Mouse (Mus musculus): ENCODE results near the gene Prkar2b. TPM values are rescaled to one million over a fixed set of nuclear protein-coding genes. Genes with fewer than 3 reads are reported as not detected.
A peak's percentile ranks its signal among the peaks of the same experiment; 100 is the strongest.

Gene Prkar2b
- polyA plus RNA-seq, 1 experiment from 2014 or later, result 75.5 TPM

GRCm38 (mm10) chr12:32077403-32077802 lies 16.3 kb upstream of the Prkar2b start:
- no peak for DNase-seq (ENCODE audit: low spot score)
- WGBS, result 95% methylated on average over 6 of the region's 6 CpGs
- no peaks in the 10 kb centered on the region for H3K27me3 ChIP-seq (ENCODE audit: control insufficient read depth, insufficient read depth, low read length)
- ATAC-seq (ENCODE audit: low FRiP score), result no peak
- no peak overlapping the region for H3K4me2 ChIP-seq (replicated peaks; ENCODE audit: low read depth, low read length)
- no peaks in the 10 kb centered on the region for H3K9me3 ChIP-seq (ENCODE audit: control insufficient read depth, low read length)
- H3K27ac ChIP-seq (ENCODE audit: low read depth, low read length), result no peak overlapping the region
- H3K9ac ChIP-seq (ENCODE audit: low read depth, low read length), result no peak overlapping the region
- H3K4me1 ChIP-seq (replicated peaks; ENCODE audit: control insufficient read depth, insufficient read depth, low read length), result 0 out of 2 replicates have a peak, but pooled peaks cover 3% of the 10 kb centered on the region
- no peak overlapping the region for H3K4me3 ChIP-seq (ENCODE audit: low read depth, low read length)
- no peaks in the 10 kb centered on the region for H3K36me3 ChIP-seq (ENCODE audit: control insufficient read depth, insufficient read depth, low read length)

GRCm38 (mm10) chr12:32075831-32076715 lies 15.0 kb upstream of the Prkar2b start:
- no peaks in the 10 kb centered on the region for H3K9me3 ChIP-seq (ENCODE audit: control insufficient read depth, low read length)

DNA sequence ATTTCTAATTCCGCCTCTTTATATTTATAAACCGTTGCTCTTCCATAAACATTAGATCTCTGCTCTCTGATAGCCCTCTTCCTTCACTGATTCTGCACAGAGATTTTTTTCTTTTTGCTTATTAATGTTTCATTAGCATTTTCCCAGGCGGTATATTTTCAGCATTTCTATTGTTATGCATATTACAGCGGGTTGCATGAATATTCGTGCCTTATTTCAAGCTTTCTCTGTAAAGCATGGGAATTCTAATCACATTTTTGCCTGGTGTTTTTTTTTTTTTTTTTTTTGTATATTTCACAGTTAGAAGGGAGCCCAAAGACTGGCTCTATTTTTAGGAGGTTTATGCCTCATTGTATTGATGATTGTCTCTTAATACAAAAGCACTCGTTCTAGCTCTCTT lies 13.2 kb upstream of the Prkar2b start:
- no peak overlapping the region for H3K9ac ChIP-seq (ENCODE audit: low read depth, low read length)
- 60% methylated on average over 6 of the region's 6 CpGs for WGBS
- 0 out of 2 replicates have a peak, but pooled peaks have one; percentile 49 for ATAC-seq (ENCODE audit: low FRiP score)
- no peaks in the 10 kb centered on the region for H3K9me3 ChIP-seq (ENCODE audit: control insufficient read depth, low read length)
- H3K27ac ChIP-seq (ENCODE audit: low read depth, low read length), result no peak overlapping the region
- H3K4me1 ChIP-seq (replicated peaks; ENCODE audit: control insufficient read depth, insufficient read depth, low read length), result 0 out of 2 replicates have a peak, but pooled peaks cover 3% of the 10 kb centered on the region
- H3K4me2 ChIP-seq (replicated peaks; ENCODE audit: low read depth, low read length), result no peak overlapping the region
- no peak for DNase-seq (ENCODE audit: low spot score)
- H3K4me3 ChIP-seq (ENCODE audit: low read depth, low read length), result no peak overlapping the region
- no peaks in the 10 kb centered on the region for H3K36me3 ChIP-seq (ENCODE audit: control insufficient read depth, insufficient read depth, low read length)
- no peaks in the 10 kb centered on the region for H3K27me3 ChIP-seq (ENCODE audit: control insufficient read depth, insufficient read depth, low read length)

More at GRCm38 (mm10) chr12:32075831-32076715, 15.0 kb upstream of the Prkar2b start:
- no peak overlapping the region for H3K4me2 ChIP-seq (replicated peaks; ENCODE audit: low read depth, low read length)
- no peak overlapping the region for H3K9ac ChIP-seq (ENCODE audit: low read depth, low read length)
- DNase-seq (ENCODE audit: low spot score), result no peak
- no peak for ATAC-seq (ENCODE audit: low FRiP score)
- 79% methylated on average over 10 of the region's 10 CpGs for WGBS
- H3K4me3 ChIP-seq (ENCODE audit: low read depth, low read length), result no peak overlapping the region
- H3K27me3 ChIP-seq (ENCODE audit: control insufficient read depth, insufficient read depth, low read length), result no peaks in the 10 kb centered on the region
- H3K27ac ChIP-seq (ENCODE audit: low read depth, low read length), result no peak overlapping the region
- no peaks in the 10 kb centered on the region for H3K36me3 ChIP-seq (ENCODE audit: control insufficient read depth, insufficient read depth, low read length)
- H3K4me1 ChIP-seq (replicated peaks; ENCODE audit: control insufficient read depth, insufficient read depth, low read length), result 0 out of 2 replicates have a peak, but pooled peaks cover 3% of the 10 kb centered on the region

DNA sequence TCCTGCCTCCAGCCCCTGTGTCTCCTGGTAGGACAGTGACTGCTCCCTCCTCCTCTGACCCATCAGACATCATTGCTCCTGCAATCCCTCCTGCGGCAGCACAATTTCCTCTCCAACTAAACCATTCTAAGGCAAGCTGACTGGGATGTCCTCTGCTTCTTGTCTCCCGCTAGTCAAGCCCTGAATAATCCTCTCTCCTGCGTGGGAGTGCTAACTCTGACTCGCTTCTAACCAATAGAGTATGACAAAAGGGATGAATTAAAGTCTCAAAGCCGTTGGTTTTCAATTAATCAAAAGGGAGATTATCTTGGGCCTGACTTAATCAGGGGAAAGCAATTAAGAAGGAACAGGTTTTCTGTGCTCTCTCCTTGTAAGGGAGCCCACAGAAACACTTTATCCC lies 4.9 kb upstream of the Prkar2b start:
- H3K9ac ChIP-seq (ENCODE audit: low read depth, low read length), result no peak overlapping the region
- no peak overlapping the region for H3K27ac ChIP-seq (ENCODE audit: low read depth, low read length)
- H3K9me3 ChIP-seq (ENCODE audit: control insufficient read depth, low read length), result no peaks in the 10 kb centered on the region
- no peaks in the 10 kb centered on the region for H3K27me3 ChIP-seq (ENCODE audit: control insufficient read depth, insufficient read depth, low read length)
- no peaks in the 10 kb centered on the region for H3K36me3 ChIP-seq (ENCODE audit: control insufficient read depth, insufficient read depth, low read length)
- DNase-seq (ENCODE audit: low spot score) (no peak), ATAC-seq (ENCODE audit: low FRiP score) (no peak)
- H3K4me2 ChIP-seq (replicated peaks; ENCODE audit: low read depth, low read length), result no peak overlapping the region
- H3K4me1 ChIP-seq (replicated peaks; ENCODE audit: control insufficient read depth, insufficient read depth, low read length), result no peaks in the 10 kb centered on the region
- H3K4me3 ChIP-seq (ENCODE audit: low read depth, low read length), result no peak overlapping the region
- WGBS, result 52% methylated on average over 5 of the region's 5 CpGs

DNA sequence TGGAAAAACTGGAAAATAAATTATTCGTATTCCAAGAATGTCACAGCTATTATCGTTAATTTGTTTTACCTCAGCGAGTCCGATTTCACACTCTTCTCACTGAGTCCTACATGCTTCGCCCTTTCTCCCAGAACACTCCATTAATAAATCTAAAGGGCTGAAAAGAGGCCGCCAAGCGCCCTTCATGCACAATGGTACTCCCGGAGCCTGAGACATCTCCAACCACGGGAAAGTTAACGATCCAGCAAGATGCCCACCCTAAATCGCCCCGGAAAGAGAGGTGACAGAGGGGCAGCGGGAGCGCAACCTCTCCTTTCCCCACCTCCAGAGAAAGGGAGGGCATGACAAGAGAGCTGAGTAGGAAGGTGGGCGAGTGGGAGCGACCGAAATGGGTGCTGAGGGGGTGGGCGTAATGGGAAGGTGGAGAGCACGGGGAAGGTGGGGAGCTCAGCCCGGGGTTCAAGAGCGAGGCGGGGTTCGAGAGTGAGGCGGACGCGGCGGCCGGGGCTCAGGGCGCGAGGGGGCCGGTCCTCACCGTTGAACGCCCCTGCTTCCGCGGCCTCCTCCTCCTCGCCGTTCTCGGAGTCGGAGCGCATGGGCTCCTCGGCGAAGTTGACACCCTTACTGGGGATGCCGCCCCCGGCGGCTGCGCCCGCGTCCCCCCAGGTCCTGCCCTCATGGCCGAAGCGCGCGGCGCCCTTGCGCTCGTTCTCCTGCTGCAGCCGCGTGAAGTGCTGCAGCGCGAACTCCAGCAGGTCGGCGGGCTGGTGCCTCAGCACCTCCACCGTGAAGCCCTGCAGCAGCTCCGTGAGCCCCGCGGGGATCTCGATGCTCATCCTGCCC lies 628 bp downstream of the Prkar2b start:
- DNase-seq (ENCODE audit: low spot score) (peak; percentile 78), ATAC-seq (ENCODE audit: low FRiP score) (peak; percentile 85)
- Histone ChIP-seq H3K27ac (ENCODE audit: low read depth, low read length) (peak overlapping the region; percentile 94), H3K9me3 (ENCODE audit: control insufficient read depth, low read length) (no peaks in the 10 kb centered on the region), H3K4me2 (replicated peaks; ENCODE audit: low read depth, low read length) (peak overlapping the region; percentile 73), H3K4me3 (ENCODE audit: low read depth, low read length) (peak overlapping the region; percentile 84), H3K36me3 (ENCODE audit: control insufficient read depth, insufficient read depth, low read length) (no peaks in the 10 kb centered on the region), H3K9ac (ENCODE audit: low read depth, low read length) (peak overlapping the region; percentile 92), H3K4me1 (replicated peaks; ENCODE audit: control insufficient read depth, insufficient read depth, low read length) (no peaks in the 10 kb centered on the region), H3K27me3 (ENCODE audit: control insufficient read depth, insufficient read depth, low read length) (no peaks in the 10 kb centered on the region)
- 2% methylated on average over 57 of the region's 66 CpGs for WGBS

- H3K4me2 ChIP-seq (replicated peaks; ENCODE audit: low read depth, low read length), result peak overlapping the region; percentile 73
- peak overlapping the region; percentile 56; the same call in 1 of the 2 replicates for H3K27ac ChIP-seq (ENCODE audit: low read depth, low read length)
- no peaks in the 10 kb centered on the region for H3K9me3 ChIP-seq (ENCODE audit: control insufficient read depth, low read length)
- H3K4me1 ChIP-seq (replicated peaks; ENCODE audit: control insufficient read depth, insufficient read depth, low read length), result no peaks in the 10 kb centered on the region
- ATAC-seq (ENCODE audit: low FRiP score) (no peak), DNase-seq (ENCODE audit: low spot score) (peak; percentile 51)
- WGBS, result 10% methylated on average over 6 of the region's 6 CpGs
- no peaks in the 10 kb centered on the region for H3K27me3 ChIP-seq (ENCODE audit: control insufficient read depth, insufficient read depth, low read length)
- H3K4me3 ChIP-seq (ENCODE audit: low read depth, low read length), result peak overlapping the region; percentile 84
- H3K9ac ChIP-seq (ENCODE audit: low read depth, low read length), result peak overlapping the region; percentile 60
- H3K36me3 ChIP-seq (ENCODE audit: control insufficient read depth, insufficient read depth, low read length), result no peaks in the 10 kb centered on the region
Observed at GRCm38 (mm10) chr12:32059707-32060106, 1.4 kb downstream of the Prkar2b start.

GRCm38 (mm10) chr12:32059135-32059534 lies 2.0 kb downstream of the Prkar2b start:
- peak overlapping the region; percentile 60 for H3K9ac ChIP-seq (ENCODE audit: low read depth, low read length)
- no peak overlapping the region for H3K27ac ChIP-seq (ENCODE audit: low read depth, low read length)
- DNase-seq (ENCODE audit: low spot score), result no peak

GRCm38 (mm10) chr12:32057461-32058199 lies 3.5 kb downstream of the Prkar2b start:
- H3K9me3 ChIP-seq (ENCODE audit: control insufficient read depth, low read length), result no peaks in the 10 kb centered on the region
- no peak overlapping the region for H3K4me3 ChIP-seq (ENCODE audit: low read depth, low read length)
- no peak for DNase-seq (ENCODE audit: low spot score)
- WGBS, result 77% methylated on average over 12 of the region's 12 CpGs
- no peak overlapping the region for H3K4me2 ChIP-seq (replicated peaks; ENCODE audit: low read depth, low read length)
- no peaks in the 10 kb centered on the region for H3K4me1 ChIP-seq (replicated peaks; ENCODE audit: control insufficient read depth, insufficient read depth, low read length)
- H3K9ac ChIP-seq (ENCODE audit: low read depth, low read length), result no peak overlapping the region
- no peak overlapping the region for H3K27ac ChIP-seq (ENCODE audit: low read depth, low read length)
- H3K27me3 ChIP-seq (ENCODE audit: control insufficient read depth, insufficient read depth, low read length), result no peaks in the 10 kb centered on the region
- no peak for ATAC-seq (ENCODE audit: low FRiP score)
- H3K36me3 ChIP-seq (ENCODE audit: control insufficient read depth, insufficient read depth, low read length), result no peaks in the 10 kb centered on the region

More at GRCm38 (mm10) chr12:32059135-32059534, 2.0 kb downstream of the Prkar2b start:
- H3K4me3 ChIP-seq (ENCODE audit: low read depth, low read length), result peak overlapping the region; percentile 84; the same call in 1 of the 2 replicates
- H3K4me1 ChIP-seq (replicated peaks; ENCODE audit: control insufficient read depth, insufficient read depth, low read length), result no peaks in the 10 kb centered on the region
- no peaks in the 10 kb centered on the region for H3K9me3 ChIP-seq (ENCODE audit: control insufficient read depth, low read length)
- no peaks in the 10 kb centered on the region for H3K27me3 ChIP-seq (ENCODE audit: control insufficient read depth, insufficient read depth, low read length)
- no peak for ATAC-seq (ENCODE audit: low FRiP score)
- H3K4me2 ChIP-seq (replicated peaks; ENCODE audit: low read depth, low read length), result peak overlapping the region; percentile 73
- WGBS, result 47% methylated on average over 2 of the region's 2 CpGs
- H3K36me3 ChIP-seq (ENCODE audit: control insufficient read depth, insufficient read depth, low read length), result no peaks in the 10 kb centered on the region

All from hindbrain, embryonic 11.5 days (tissue).